Mouse (Mus musculus) large intestine, adult 2 months (tissue): ENCODE measurements at regions not wholly inside any gene's neighbourhood (a gene's known extent, or its start where the extent isn't known, plus 50 kb on each side); places are given as distances from the start of the nearest gene placed in this dataset.

ENCODE experiments used
- DNase-seq: peaks from one replicate; pipeline ENCODE4 v3.0.0-alpha.2; 2012; ENCODE audit warnings: low read depth, low spot score
- WGBS: fragments of 180-500 bp; shearing (Covaris S2); methylation state at CpG from one replicate; pipeline ENCODE4 v1.1.7; 2018; 5-methylcytosine and 5-hydroxymethylcytosine counted together

DNA sequence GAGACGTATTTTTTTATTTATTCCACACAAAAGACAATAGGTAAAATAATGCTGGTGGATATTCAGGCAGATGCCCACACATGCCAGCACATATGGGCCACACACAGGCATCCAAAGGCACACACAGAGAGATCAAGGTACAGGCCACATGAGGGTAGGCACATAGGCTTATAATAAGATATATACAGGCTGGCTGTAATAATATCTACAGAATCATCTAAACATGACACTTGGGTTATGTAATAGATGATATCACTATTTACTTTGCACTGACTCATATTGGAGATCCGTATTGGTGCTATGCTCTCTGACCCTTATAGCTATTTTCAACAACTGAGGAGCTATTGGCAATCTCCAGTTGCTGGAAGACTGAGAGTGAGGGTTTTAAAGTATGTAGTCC, 785.6 kb upstream of the Lcorl start:
- DNase-seq, result no peak

DNA sequence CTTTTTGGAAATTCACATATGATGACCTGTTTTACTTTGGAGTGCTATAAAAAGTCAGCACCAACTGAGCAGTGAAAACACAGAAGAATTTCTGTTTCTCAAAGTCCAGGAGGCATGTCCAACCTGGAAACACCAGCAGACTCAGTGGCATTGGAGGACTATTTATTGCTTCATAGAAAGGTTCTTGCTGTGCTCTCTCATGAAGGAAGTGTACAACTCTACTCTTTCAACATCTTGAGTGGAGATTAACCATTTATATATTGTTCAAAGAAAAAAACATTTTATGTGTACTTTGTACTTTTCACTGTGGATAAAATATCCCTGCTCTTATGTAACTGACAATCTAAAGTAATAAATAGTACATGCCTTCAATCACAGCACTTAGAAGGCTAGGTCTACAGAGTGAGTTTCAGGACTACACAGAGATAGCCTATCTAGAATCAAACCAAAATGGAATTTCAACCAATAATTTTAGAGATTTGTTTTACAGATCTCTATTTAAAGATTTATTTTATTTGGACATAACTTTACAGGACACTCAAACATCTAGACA, 777.8 kb upstream of the Lcorl start:
- no peak for DNase-seq

More for the DNA sequence above, 785.6 kb upstream of the Lcorl start:
- WGBS, result 41% methylated on average over 2 of the region's 2 CpGs
